Mouse (Mus musculus) hindbrain, embryonic 14.5 days (tissue): ENCODE data around the gene Fgd6. TPM values are rescaled to one million over a fixed set of nuclear protein-coding genes. Genes with fewer than 3 reads are reported as not detected.

Experiments used
- ATAC-seq: fragments of 200-750 bp; cut with Nextera tagmentation; 2 replicates; pipeline ENCODE4 v1.8.0; 2017; ENCODE audit warnings: moderate number of reproducible peaks, mild to moderate bottlenecking, moderate TSS enrichment, moderate library complexity; ENCODE audit not compliant: low FRiP score
- DNase-seq: peaks from one replicate; pipeline ENCODE4 v3.0.0-alpha.2; 2015; ENCODE audit warnings: low spot score
- H3K27ac ChIP-seq: fragments of 300-500 bp; sonication (generic); 2 replicates; pipeline ENCODE4 v1.5.1; 2014; ENCODE audit warnings: mild to moderate bottlenecking, moderate library complexity
- H3K27me3 ChIP-seq: fragments of 300-500 bp; sonication (generic); 2 replicates; pipeline ENCODE4 v1.6.1; 2014; ENCODE audit warnings: mild to moderate bottlenecking, low read length, mixed read lengths; ENCODE audit not compliant: control insufficient read depth, insufficient read depth
- H3K36me3 ChIP-seq: fragments of 300-500 bp; sonication (generic); replicated peaks from 2 replicates; pipeline ENCODE4 v1.6.1; 2014; ENCODE audit not compliant: control insufficient read depth, insufficient read depth
- H3K4me1 ChIP-seq: fragments of 300-500 bp; sonication (generic); replicated peaks from 2 replicates; pipeline ENCODE4 v1.6.1; 2014; ENCODE audit warnings: antibody characterized with exemption, low read length, mixed read lengths; ENCODE audit not compliant: control insufficient read depth, insufficient read depth
- H3K4me2 ChIP-seq: fragments of 300-500 bp; sonication (generic); replicated peaks from 2 replicates; pipeline ENCODE4 v1.6.1; 2014; ENCODE audit warnings: mild to moderate bottlenecking, moderate library complexity
- H3K4me3 ChIP-seq: fragments of 300-500 bp; sonication (generic); replicated peaks from 2 replicates; pipeline ENCODE4 v1.5.1; 2014; ENCODE audit warnings: mild to moderate bottlenecking, low read length
- H3K9ac ChIP-seq: fragments of 300-500 bp; sonication (generic); 2 replicates; pipeline ENCODE4 v1.6.1; 2014
- H3K9me3 ChIP-seq: fragments of 300-500 bp; sonication (generic); 2 replicates; pipeline ENCODE4 v1.6.1; 2016; ENCODE audit warnings: low read length; ENCODE audit not compliant: control insufficient read depth
- WGBS: fragments of 180-500 bp; shearing (Covaris S2); extraction: QIAGEN DNeasy Blood & Tissue Kit; methylation state at CpG from one replicate; pipeline ENCODE4 v1.1.7; 2014; 5-methylcytosine and 5-hydroxymethylcytosine counted together
- polyA plus RNA-seq: library from polyadenylated mRNA; unstranded; fragments of >200 nt; fragmentation: Nextera tagmentation; extraction: Ambion mirVana; gene quantifications from 2 replicates; pipeline ENCODE4 v1.2.1, GENCODE M21; 2014

Gene Fgd6
- polyA plus RNA-seq, 1 experiment from 2014 or later, result 3.6 TPM

DNA sequence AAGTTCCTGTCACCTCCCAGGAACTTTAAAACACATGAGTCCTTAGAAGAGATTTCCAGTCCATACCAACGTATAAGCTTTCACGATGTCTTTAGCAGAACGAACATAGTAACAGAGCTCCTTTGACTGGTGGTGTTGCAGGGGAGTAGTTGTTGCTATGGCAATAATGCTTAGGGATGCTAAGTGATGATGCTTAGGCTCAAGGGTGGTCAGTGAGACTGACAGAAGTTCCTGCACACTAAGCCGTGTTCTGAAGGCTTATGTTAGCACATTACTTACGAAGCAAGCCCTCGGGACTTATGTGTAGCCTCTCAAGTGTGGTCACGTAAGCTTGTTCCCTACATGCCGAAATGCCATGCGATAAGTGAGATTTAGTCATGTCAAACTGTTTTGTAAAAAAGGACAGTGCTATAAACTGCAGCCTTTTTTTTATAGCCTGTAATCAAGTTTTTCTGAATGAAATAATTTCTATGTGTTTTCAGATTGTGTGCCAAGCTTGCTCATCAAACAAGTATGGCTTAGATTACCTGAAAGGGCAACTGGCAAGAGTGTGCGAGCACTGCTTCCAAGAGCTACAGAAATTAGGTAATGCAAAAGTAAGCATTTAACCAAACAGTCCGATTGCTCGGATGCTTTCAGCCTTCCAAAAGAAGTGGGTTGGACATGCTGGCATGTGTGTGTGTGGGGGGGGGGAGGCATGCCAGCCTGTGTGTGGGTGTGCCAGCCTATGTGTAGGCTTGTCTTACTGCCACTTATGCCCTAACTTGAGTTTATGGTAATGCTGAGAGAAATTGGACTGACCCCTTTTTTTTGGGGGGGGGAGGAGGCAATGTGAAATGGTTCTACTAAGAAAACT is 99.0 kb downstream of the Fgd6 start:
- Histone ChIP-seq H3K4me1 (no peaks in the 10 kb centered on the region), H3K27me3 (no peaks in the 10 kb centered on the region), H3K4me3 (no peak overlapping the region), H3K9ac (no peak overlapping the region), H3K9me3 (no peaks in the 10 kb centered on the region), H3K27ac (no peak overlapping the region), H3K4me2 (no peak overlapping the region), H3K36me3 (0 out of 2 replicates have a peak, but pooled peaks cover 2% of the 10 kb centered on the region)
- 90% methylated on average over 12 of the region's 12 CpGs for WGBS
- no peak for DNase-seq
- no peak for ATAC-seq

DNA sequence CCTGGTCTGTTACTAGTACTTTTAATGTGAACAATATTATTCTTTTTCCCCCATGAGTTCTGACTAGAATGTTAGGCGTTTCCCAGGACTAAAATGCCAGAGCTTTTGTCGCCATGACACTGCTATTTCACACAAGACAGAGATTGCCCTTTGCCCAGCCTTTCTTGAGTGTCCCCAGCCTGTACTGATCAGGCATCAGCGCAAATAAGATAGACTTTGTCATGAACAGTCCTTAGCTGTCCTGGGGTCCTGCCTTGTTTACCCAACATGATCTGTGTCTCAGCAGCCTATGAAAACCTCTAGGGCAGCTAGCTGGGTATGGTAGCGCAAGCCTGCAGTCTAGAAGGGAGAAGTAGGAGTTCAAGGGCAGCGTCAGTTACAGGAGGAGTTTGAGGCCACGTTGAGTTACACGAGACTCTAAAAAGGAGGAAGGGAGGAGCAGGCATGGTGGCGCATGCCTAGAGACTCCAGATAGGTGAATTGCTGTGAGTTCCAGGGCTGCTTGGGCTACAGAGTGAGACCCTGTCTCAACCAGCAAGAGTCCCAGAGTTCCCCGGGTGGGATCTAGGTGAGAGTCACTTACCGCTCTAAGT is 103.2 kb downstream of the Fgd6 start:
- WGBS, result 93% methylated on average over 10 of the region's 10 CpGs
- H3K9me3 ChIP-seq, result no peaks in the 10 kb centered on the region
- DNase-seq (no peak), ATAC-seq (no peak)
- H3K27me3 ChIP-seq, result no peaks in the 10 kb centered on the region
- H3K4me3 ChIP-seq, result no peak overlapping the region
- no peak overlapping the region for H3K9ac ChIP-seq
- H3K4me2 ChIP-seq, result no peak overlapping the region
- H3K4me1 ChIP-seq, result no peaks in the 10 kb centered on the region
- 0 out of 2 replicates have a peak, but pooled peaks cover 8% of the 10 kb centered on the region for H3K36me3 ChIP-seq
- no peak overlapping the region for H3K27ac ChIP-seq

DNA sequence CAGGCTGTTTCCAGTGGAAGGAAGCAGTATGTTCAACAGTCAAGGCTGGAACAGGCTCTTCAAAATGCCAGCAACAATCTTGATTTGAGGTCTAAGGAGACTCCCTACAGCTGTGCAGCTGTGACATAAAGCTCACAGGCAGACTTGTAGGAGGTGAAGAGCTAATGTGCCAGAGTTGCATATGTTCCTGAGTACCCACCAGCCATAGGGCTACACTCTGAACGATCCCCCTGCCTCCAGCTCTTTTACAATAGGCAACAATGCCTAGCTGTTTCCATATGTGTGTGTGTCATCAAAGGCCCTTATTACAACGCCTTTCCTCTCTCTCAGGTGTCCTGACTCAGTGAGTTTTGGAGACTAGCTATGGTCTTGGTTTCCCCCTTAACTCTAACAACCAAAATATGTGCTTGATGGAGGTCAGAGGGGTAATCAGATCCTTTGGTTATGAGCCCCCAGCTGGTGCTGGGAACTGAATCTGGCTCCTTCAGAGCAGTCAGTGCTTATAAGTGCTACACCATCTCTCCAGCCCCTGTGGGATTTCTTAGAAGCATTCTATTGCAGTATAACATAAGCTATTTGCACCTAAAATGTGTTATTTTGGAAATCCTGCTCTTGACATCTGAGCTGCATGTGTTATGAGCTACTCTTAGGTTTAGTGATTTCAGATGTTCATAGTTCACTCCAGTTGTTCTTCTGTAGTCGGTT is 104.6 kb downstream of the Fgd6 start:
- Histone ChIP-seq H3K9ac (no peak overlapping the region), H3K4me2 (no peak overlapping the region), H3K27ac (no peak overlapping the region), H3K4me3 (no peak overlapping the region), H3K9me3 (no peaks in the 10 kb centered on the region), H3K27me3 (no peaks in the 10 kb centered on the region), H3K4me1 (no peaks in the 10 kb centered on the region), H3K36me3 (0 out of 2 replicates have a peak, but pooled peaks cover 8% of the 10 kb centered on the region)
- DNase-seq (no peak), ATAC-seq (no peak)
- WGBS, result 87% methylated on average over 3 of the region's 3 CpGs

DNA sequence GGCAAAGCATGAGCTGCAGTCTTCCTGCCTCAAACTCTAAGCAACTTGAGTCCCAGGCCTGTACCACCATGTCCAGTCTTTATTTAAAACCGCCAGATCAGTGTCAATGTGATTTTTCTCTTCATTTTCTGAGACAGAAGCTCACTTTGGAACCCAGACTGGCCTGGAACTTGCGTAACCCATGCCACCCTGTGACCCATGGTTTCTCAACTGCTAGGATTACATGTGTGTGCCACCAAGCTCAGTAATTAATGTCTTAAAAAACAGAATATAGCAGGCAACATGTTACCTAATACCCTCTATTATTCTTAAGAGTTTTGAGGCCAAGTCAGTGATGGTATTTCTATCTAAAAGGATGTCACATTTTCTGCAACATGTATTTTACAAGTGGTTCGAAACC is 106.6 kb downstream of the Fgd6 start:
- Histone ChIP-seq H3K4me1 (no peaks in the 10 kb centered on the region), H3K27me3 (no peaks in the 10 kb centered on the region), H3K27ac (no peak overlapping the region), H3K4me2 (no peak overlapping the region), H3K36me3 (0 out of 2 replicates have a peak, but pooled peaks cover 8% of the 10 kb centered on the region), H3K9me3 (no peaks in the 10 kb centered on the region), H3K4me3 (no peak overlapping the region), H3K9ac (no peak overlapping the region)
- WGBS, result 92% methylated on average over 3 of the region's 3 CpGs
- no peak for ATAC-seq
- no peak for DNase-seq

DNA sequence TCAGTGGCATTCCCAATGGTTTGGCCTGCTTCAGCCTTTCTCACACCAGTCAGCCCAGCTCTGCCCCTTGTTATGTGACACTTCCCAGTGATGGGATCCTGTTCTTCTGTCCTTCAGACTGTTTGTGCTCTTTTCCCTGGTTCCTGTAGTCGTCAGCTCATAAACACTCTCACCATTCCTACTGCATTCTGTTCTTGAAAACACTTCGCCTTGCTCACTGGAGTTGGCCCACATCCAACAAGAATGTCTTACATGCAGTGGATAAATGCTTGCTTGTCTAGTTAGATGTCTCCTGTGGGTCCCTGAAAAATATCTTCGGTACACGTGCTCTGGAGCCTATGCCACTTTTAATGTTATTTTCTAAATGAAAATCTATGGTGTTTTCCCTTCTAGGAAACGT is 108.8 kb downstream of the Fgd6 start:
- 0 out of 2 replicates have a peak, but pooled peaks cover 8% of the 10 kb centered on the region for H3K36me3 ChIP-seq
- WGBS, result 70% methylated on average over 5 of the region's 5 CpGs
- DNase-seq (no peak), ATAC-seq (no peak)
- no peak overlapping the region for H3K4me2 ChIP-seq
- peaks cover 10% of the 10 kb centered on the region for H3K4me1 ChIP-seq
- no peak overlapping the region for H3K9ac ChIP-seq
- H3K9me3 ChIP-seq, result no peaks in the 10 kb centered on the region
- no peak overlapping the region for H3K4me3 ChIP-seq
- no peaks in the 10 kb centered on the region for H3K27me3 ChIP-seq
- no peak overlapping the region for H3K27ac ChIP-seq

DNA sequence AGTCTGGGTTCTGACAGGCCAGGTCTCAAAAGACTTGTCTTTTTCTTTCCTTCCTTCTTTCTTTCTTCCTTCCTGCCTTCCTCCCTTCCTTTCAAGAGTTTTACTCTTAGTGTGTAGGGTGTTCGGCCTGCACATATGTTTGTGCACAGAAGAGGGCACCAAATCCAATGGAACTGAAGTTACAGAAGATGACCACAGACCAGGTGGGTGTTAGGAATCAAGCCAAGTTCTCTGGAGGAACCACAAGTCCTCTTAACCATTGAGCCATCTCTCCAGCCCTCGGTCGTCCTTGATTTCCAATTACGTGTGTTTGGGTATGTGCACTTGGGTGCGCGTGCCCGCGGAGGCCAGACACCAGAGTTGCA is 111.6 kb downstream of the Fgd6 start:
- ATAC-seq, result no peak
- H3K27me3 ChIP-seq, result no peaks in the 10 kb centered on the region
- H3K36me3 ChIP-seq, result no peaks in the 10 kb centered on the region
- peak overlapping the region; percentile 49 for H3K4me2 ChIP-seq
- H3K9ac ChIP-seq, result peak overlapping the region; percentile 85
- no peak for DNase-seq
- peak overlapping the region; percentile 73 for H3K4me3 ChIP-seq
- no peaks in the 10 kb centered on the region for H3K9me3 ChIP-seq
- no peak overlapping the region for H3K27ac ChIP-seq
- H3K4me1 ChIP-seq, result peaks cover 15% of the 10 kb centered on the region
- WGBS, result 12% methylated on average over 8 of the region's 8 CpGs

DNA sequence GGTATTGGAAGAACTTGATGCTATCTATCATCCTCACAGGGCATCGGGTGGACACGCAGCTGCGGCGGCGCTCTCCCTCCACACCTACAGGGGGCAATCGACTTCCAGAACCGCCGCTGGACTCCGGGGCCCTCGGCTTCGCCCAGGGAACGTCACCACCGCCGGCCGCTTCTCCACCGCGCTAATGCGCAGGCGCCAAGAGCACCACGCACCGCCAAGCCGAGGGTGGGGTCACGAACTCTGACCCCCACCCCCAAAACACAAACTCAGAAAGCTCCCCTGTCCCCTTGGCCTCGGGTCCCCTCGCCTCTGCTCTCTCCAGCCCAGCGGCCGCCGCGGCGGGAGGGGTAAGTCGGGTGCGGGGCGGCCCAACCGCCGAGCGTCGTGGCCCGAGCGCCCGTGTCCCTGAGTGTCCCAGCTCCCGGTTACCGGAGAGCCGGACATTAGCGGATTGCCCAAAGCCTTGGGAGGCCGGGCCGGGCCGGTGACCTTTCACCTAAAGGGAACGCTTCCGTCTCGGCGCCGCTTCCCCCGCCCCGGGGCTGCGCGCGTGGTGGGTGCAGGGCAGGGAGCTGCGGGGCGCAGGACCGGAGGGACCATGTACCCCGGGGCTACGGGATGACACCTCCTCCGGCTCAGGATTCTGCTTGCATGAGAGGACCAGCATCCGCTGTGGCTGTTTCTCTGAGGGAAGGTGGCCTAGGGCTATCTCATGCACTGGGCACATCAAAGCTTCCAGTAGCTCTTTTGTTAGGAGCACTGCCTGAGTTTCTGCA is 112.1 kb downstream of the Fgd6 start, which contains the start of gene Nr2c1:
Gene Nr2c1, plus strand, starts transcription at position 268 of the 776 bp plus-strand sequence.
- peak within 1 kb of the TSS; percentile 85 for H3K9ac ChIP-seq
- H3K4me3 ChIP-seq, result peak within 1 kb of the TSS; percentile 73
- DNase-seq (peak; percentile 90), ATAC-seq (peak; percentile 91)
- no peaks in the 10 kb centered on the region for H3K36me3 ChIP-seq
- no peaks in the 10 kb centered on the region for H3K27me3 ChIP-seq
- WGBS, result under 1% methylated on average over 64 of the region's 64 CpGs
- peaks cover 15% of the 10 kb centered on the region for H3K4me1 ChIP-seq
- no peaks in the 10 kb centered on the region for H3K9me3 ChIP-seq
- H3K4me2 ChIP-seq, result peak within 1 kb of the TSS; percentile 49
- peak within 1 kb of the TSS; percentile 72 for H3K27ac ChIP-seq

DNA sequence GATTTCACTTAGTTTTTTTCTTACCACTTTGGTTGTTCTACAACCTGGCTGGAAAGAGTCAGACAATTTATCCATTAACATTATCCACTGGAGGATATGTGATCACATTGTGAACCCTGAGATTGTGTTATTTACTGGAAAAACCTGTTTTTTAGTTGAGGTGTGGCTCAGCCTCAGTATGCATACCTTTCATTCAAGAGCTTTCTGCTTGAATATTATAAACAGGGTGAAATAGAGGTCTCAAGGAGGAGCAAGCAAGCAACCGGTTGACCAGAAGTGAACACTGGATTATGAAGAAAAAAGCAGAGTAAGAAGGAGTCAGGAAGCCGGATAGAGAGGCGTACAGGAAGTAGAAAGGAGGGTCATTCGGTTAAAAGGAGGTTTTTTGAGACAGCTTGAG is 115.7 kb downstream of the Fgd6 start:
- H3K36me3 ChIP-seq, result peaks cover 3% of the 10 kb centered on the region; the same call in 1 of the 2 replicates
- peaks cover 15% of the 10 kb centered on the region for H3K4me1 ChIP-seq
- WGBS, result 91% methylated on average over 4 of the region's 4 CpGs
- no peak for ATAC-seq
- no peak overlapping the region for H3K27ac ChIP-seq
- H3K4me2 ChIP-seq, result no peak overlapping the region
- H3K9me3 ChIP-seq, result no peaks in the 10 kb centered on the region
- no peak overlapping the region for H3K9ac ChIP-seq
- H3K27me3 ChIP-seq, result no peaks in the 10 kb centered on the region
- no peak overlapping the region for H3K4me3 ChIP-seq
- DNase-seq, result no peak
